Mouse (Mus musculus): ENCODE results near the gene Lrp6.

GRCm38 (mm10) chr6:134544093-134544492, 22.7 kb downstream of the Lrp6 start:
- TF ChIP-seq CTCF (IDR thresholded peaks at IDR 0.05): no peak
- TF ChIP-seq POLR2A (IDR thresholded peaks at IDR 0.05; ENCODE audit: insufficient read depth, low read depth, low read length): no peak
- no peak for TF ChIP-seq EP300 (IDR thresholded peaks at IDR 0.05; ENCODE audit: insufficient read depth, low read depth, low read length)
